Mouse (Mus musculus): Measurements from ENCODE around the gene Apold1. TPM values are rescaled to one million over a fixed set of nuclear protein-coding genes. Genes with fewer than 3 reads are reported as not detected.

Gene Apold1
- total RNA-seq, 2 experiments from 2014 or later: 5.1 to 15.6 TPM

- intact Hi-C loops (cut with DNase I): no loop called here
- no peak for DNase-seq
Observed at GRCm38 (mm10) chr6:134968326-134968725, 13.2 kb upstream of the Apold1 start.

- intact Hi-C loops (cut with DNase I): no loop called here
- no peak for DNase-seq
Observed at GRCm38 (mm10) chr6:134969498-134969897, 12.0 kb upstream of the Apold1 start.

GRCm38 (mm10) chr6:134972096-134972495 lies 9.4 kb upstream of the Apold1 start:
- no peak for DNase-seq
- intact Hi-C loops (cut with DNase I): no loop called here

DNA sequence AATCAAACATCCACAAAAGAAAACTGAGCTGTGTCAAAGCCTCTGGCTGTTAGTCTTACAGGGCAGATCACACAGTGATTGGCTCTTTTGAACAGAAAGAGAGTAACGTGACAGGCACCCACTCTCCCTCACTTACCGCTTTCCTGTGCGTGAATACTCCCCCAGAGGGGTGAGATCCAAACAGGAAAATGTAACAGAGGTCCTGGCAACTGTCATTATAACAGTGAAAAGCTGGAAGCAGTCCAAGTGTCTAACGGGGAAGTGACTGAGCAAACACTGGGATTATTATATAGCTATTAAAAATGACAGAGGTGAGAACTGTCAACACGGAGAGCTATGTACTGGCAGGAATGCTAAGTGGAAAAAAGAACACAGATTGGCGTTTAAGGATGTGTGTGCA lies 4.9 kb upstream of the Apold1 start:
- peak in 1 of 2 experiments; percentile 7 for DNase-seq
- intact Hi-C loops (cut with DNase I): no loop called here

GRCm38 (mm10) chr6:134983529-134984370 lies 2.2 kb downstream of the Apold1 start:
- DNase-seq: peak; percentile 91 to 92
- intact Hi-C loops (cut with DNase I): loop anchor here (2.0 to 10.0 kb wide), 4 partner anchors 27 to 381 kb away; partner anchors contain the start of genes Ddx47 and Emp1

- no peak for DNase-seq
- intact Hi-C loops (cut with DNase I): loop anchor here (2.0 to 10.0 kb wide), 2 partner anchors 26 to 380 kb away; partner anchors contain the start of genes Ddx47 and Emp1
Observed at GRCm38 (mm10) chr6:134984748-134985147, 3.2 kb downstream of the Apold1 start.

DNA sequence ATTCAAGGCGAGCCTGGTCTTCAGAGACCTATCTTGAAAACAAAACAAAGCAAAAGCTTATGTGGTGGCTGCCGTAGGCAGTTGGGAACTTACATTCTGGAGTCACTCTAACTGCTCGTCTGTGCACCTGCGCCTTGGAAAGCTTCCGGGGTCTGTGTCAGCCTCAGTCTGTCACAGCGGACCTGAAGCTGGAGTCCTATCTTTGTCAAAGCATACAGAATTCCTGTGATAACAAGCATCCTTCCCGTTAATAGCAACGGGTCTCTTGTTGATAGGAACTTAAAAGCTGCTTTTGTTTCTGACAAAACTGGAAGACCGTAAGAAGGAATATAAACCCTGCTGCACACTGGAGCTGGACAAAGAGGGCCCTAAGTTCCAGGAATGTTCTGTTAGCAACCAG lies 6.9 kb downstream of the Apold1 start:
- intact Hi-C loops (cut with DNase I): loop anchor here (10.0 kb wide), 1 partner anchor 376 kb away; the partner anchor contains the start of gene Emp1

DNA sequence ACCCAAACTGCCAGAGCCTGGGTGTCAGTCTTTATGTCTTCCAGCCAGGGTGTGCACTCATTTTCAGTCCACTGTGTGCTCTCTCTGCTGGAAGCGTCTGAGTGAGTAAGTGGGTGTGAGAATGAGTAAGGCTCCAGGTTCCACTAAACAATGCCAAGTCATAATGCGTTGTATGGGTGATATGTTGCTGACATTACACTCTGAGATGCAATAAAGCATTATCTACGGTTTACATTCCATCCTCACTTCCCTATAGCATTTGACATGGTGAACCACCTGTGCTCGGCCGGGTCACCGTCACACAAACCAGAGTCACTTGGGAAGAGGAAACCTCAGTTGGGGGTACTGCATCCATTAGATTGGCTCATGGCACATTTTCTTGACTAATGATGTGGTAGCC lies 9.2 kb downstream of the Apold1 start:
- intact Hi-C loops (cut with DNase I): no loop called here

More for the DNA sequence above, 6.9 kb downstream of the Apold1 start:
- no peak for DNase-seq

DNA sequence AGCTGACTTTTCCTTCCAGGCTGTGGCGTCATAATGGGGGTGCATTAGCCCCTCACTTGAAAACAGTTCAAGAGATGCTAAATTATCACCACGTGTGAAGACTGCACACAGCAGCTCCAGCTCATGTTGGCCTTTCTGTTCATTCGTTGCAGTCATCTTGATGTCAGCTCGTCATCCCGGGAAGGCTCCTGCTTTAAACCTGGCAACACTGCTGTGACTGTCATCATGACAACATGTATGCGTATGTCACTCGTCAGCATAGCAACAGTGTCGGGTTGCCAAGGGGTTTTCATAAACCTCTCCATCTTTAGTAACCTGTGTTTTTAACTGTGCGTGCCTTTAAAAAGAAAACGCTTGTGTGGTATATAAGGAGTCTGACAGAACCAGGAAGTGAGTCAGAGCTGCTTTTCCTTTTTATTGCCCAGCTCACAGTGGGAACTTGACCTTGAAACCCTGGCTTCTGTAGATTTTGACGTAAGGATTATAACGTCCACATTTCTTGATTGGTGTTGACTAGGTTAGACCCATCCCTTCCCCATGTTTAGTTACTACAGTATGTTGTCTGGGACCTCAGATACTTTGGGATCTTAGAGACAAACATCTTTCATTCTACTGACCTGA lies 12.6 kb downstream of the Apold1 start:
- DNase-seq: no peak
- intact Hi-C loops (cut with DNase I): no loop called here

More for the DNA sequence above, 9.2 kb downstream of the Apold1 start:
- DNase-seq: no peak

GRCm38 (mm10) chr6:134994985-134995384 lies 13.5 kb downstream of the Apold1 start:
- DNase-seq: no peak
- intact Hi-C loops (cut with DNase I): no loop called here

DNA sequence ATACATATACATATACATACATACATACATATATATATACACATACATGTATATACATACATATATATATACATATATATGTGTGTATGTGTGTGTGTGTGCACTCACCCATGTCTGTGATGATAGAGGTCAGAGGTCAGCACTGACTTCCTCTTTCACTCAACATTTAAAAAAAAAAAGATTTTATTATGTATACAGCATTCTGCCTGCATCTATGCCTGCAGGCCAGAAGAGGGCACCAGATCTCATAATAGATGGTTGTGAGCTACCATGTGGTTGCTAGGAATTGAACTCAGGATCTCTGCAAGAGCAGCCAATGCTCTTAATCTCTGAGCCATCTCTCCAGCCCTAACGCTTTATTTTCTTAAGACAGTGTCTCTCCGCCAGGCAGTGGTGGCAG lies 15.4 kb downstream of the Apold1 start:
- DNase-seq: no peak
- intact Hi-C loops (cut with DNase I): no loop called here

DNA sequence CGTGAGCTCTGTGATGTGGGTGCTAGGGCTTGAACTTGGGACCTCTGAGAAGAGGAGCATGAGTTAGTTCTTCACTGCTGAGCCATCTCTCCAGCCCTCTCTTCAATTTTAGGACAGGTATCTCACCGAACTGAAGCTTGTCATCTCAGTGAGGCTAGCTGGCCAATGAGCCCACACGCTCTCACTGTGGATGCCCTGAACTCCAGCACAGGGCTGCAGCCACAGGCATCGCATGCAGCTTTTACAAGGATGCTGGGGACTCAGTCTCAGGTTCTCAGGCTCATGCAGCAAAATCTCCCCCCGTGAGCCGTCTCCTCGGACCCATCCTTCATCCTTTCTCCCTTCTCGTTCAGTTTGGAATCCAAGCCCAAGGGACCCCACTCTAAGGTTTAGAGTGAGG lies 16.6 kb downstream of the Apold1 start:
- intact Hi-C loops (cut with DNase I): no loop called here
- DNase-seq: no peak

GRCm38 (mm10) chr6:134998781-134999180 lies 17.3 kb downstream of the Apold1 start:
- intact Hi-C loops (cut with DNase I): no loop called here

GRCm38 (mm10) chr6:135000272-135000671 lies 18.8 kb downstream of the Apold1 start:
- DNase-seq: no peak
- intact Hi-C loops (cut with DNase I): no loop called here

More at GRCm38 (mm10) chr6:134998781-134999180, 17.3 kb downstream of the Apold1 start:
- no peak for DNase-seq

DNA sequence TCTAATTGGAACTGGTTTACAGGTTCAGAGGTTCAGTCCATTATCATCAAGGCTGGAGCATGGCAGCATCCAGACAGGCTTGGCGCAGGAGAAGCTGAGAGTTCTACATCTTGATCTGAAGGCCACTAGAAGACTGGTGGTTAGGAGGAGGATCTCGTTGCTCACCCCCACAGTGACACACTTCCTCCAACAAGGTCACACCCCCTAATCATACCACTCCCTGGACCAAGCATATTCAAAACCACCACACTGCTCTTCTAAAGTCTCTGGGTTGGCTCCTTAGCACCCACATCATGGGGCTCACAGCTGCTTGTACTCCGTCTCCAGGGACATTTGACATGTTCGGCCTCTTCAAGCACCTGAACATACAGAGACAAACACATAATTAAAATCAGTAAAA lies 20.5 kb downstream of the Apold1 start:
- no peak for DNase-seq
- intact Hi-C loops (cut with DNase I): no loop called here

- intact Hi-C loops (cut with DNase I): no loop called here
- DNase-seq: no peak
Observed at GRCm38 (mm10) chr6:135006372-135006771, 24.9 kb downstream of the Apold1 start.

GRCm38 (mm10) chr6:135011048-135011733 lies 29.7 kb downstream of the Apold1 start, which contains the start of gene Ddx47:
Gene Ddx47, plus strand, starts transcription at chr6:135011612.
- DNase-seq: peak; percentile 91 to 94
- intact Hi-C loops (cut with DNase I): loop anchor here (2.0 kb wide), 1 partner anchor 26 kb away; no protein-coding TSS in a partner anchor

DNA sequence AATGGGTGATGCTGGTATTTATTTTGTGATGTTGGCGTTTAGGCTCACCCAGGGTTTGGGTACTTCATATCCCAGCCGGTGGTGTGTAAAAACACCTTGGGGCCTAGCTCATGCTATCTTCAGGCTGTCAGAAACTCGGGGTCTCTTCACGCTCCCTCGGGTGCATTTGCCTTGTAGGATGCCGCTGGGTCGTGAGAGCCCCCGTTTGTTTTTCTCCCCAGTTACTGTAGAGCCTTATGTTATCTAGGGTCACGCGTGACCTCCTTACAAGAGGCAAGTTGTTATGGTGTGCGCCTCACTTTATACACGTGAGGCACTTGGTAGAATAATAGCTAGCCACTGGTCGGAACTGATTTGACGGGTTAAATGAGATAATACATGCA lies 30.2 kb downstream of the Apold1 start:
- intact Hi-C loops (cut with DNase I): loop anchor here (2.0 kb wide), 1 partner anchor 27 kb away; no protein-coding TSS in a partner anchor
- no peak for DNase-seq

DNA sequence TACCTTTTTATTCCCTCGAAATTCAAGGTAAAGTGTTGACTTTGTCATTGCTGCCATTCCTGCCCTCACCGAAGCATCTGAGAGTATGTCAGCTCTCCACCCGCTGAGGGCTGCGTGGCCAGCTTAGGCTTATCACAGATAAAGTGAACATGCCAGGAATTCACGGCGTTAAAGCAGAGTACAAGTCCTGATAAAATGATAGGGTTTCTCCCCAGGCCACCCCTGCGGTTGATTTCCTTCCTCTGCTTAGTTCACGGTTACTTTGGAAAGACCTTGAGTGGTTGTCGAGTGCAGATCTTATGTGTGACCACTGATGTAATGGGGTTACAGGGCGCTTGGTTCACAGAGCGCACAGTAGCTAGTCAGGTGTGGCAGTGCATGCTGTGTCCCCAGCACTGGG lies 35.7 kb downstream of the Apold1 start:
- intact Hi-C loops (cut with DNase I): no loop called here

DNA sequence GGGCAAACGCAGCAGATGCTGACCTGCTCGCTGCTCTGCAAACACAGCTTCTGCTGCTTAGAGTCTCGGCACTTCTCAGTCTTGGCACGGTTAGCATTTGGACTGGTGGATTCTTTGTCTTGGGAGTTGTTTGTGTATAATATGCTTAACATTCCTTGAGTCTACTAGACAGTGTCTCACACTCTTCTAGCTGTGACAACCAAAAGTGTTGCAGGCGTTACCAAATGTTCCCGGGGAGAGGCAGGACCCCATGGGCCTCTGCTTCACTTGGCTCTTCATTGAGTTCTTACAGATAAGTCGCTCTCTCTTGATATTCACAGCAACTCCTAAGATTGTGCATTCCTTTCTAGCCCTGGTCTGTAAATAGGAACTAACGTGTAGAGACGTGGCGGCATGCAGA lies 38.0 kb downstream of the Apold1 start:
- intact Hi-C loops (cut with DNase I): no loop called here
- no peak for DNase-seq

More for the DNA sequence above, 35.7 kb downstream of the Apold1 start:
- no peak for DNase-seq

DNA sequence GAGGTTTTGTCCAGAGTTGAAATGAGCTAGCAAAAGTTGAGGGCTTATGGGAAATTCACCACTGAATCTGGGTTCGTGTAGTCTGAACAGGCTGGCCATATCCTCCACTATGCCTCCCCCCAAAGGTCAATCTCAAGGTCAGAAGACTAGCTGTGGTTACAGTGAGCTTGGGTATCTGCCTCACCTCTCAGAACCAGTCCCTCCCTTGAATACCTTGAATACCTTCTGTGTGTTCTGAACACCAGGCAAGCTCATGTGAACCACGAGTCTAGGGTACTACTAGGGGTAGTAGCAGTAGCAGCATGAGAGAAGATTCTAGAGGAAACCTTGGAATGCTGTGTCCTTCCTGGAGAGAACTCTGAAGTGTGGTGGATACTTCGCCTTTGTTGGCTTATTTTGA lies 40.1 kb downstream of the Apold1 start:
- no peak for DNase-seq
- intact Hi-C loops (cut with DNase I): loop anchor here (10.0 kb wide), 1 partner anchor 63 kb away; no protein-coding TSS in a partner anchor

Measured in heart, postnatal 36 days (tissue).